Mouse (Mus musculus) megakaryocyte progenitor cell, adult 5-6 weeks (primary cell): ENCODE data around the gene Pik3r6. TPM values are rescaled to one million over a fixed set of nuclear protein-coding genes. Genes with fewer than 3 reads are reported as not detected.

Experiments
- ATAC-seq: replicated peaks from 2 replicates; pipeline ENCODE4 v1.8.0; 2016; ENCODE audit warnings: mild to moderate bottlenecking, moderate TSS enrichment, inconsistent platforms; ENCODE audit not compliant: poor library complexity
- total RNA-seq, 2 experiments: library from RNA; stranded (forward) in 1 of 2; stranded (reverse) in 1 of 2; fragments of 157-497, 149-512 nt in 1 of 2; fragments of 200-1000 nt in 1 of 2; gene quantifications; 2 replicates each; pipeline versions ENCODE4 v1.2.3 to v1.2.4; 2015 to 2017

Gene Pik3r6
- 5.5 and 6.4 TPM in 2 replicates for total RNA-seq (2015)
- total RNA-seq (2017): 6.8 and 9.8 TPM in 2 replicates

DNA sequence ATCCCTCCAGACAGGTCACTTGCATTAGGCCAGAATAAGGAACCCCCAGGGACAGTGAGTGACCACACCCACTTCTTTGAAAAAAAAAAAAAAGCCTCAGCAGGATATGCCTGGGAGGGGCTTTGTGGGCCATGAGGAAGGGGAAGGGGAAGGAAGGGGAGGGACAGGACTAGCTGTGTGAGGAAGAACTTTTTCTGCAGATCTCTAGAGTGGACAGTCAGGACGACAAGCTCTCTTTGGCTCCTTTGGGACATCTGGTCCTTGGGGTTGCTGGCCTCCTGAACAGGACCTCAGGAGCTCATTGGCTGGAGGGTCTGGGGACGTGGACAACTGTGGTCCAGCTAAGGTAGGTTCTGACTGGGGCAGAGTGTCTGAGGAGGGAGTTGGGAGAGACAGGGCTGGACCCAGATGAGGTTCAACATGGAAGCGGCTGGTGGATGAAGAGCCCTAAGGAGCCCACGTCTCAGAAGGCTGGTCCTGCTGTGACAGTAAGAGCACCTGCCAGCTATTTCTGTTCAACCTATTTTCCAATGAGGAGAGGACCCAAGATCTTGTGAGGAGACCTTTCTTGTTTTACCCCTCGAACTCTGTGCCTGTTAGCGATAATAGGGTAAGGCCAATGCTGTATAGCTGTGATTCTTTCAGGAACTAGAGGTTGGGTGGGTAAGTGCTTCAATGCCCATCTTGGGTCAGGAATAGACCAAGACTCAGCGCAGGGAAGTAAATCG, at the start of gene Pik3r6:
Gene Pik3r6 (plus strand): TSS at position 118 of the 728 bp plus-strand sequence.
- peak; percentile 67 for ATAC-seq

DNA sequence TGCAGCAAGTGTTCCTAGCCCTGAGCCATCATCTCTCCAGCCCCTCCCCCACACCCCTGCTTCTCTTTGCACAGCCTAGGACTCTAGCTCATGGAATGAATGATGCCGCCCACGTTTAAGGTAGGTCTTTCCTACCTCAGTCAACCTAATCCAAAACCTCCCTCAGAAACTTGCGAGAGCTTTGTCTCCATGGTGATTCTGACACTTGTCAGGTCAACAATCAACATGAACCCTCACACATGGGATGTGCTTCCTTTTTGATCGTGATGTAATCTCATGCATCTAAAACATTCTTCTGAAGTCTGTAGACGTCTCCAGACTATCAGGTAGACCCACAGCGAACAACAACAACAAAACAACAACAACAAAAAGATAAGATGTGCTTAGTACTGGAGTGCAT, 49.5 kb upstream of the Pik3r6 start:
- no peak for ATAC-seq

DNA sequence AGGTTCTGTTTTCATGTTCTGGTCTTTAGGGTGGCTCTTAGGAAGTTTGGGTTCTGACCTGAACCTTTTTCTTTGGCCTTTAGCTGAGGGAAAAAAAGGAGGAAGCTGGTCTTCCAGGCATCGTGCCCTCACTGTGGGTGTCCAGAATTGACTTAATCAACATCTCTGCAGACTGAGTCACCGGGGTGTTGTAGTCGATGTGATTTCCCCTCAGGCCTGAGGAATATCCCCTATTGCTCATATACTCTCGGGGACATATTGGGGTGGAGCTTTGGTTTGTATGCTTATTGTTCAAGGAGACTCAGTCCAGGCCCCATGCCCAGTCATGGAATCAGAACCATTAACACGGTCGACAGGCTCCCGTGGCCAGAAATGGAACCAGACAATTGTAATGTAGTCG, 44.7 kb upstream of the Pik3r6 start:
- ATAC-seq: no peak

DNA sequence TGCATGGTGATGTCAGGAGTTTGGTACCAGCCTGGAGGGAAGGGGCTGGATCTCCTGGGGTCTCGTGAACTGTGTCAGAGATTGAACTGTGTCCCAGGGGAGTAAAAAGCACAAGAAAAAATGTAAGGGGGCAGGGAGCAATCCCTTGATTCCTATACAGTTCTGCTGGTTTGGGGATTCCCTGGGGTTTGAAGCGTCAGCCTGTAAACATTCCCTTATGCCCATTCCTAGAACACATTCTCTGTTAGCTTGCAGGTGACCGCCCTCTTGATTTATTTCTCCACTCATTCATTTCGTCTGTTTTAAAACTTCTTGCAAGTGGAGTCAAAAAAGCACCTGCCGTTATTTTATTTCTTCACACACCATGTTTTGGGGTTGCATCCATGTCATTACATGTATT, 43.8 kb upstream of the Pik3r6 start:
- ATAC-seq: no peak

DNA sequence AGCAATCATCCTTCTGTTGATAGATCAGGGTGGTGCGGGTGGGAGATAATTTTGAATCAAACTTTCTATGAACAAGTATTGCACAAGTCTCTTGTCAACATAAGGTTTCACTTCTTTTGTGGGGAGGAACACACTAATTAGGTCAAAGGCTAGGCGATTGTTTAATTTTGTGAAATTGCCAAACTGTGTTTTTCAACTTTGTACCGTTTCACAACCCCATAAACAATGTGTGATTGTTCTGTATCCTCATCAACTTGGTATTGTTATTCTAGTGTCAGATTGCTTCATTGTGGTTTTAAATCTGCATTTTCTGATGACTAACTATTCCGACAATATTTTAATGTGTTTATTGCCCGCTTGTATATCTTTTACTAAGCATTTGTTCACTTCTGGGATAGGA, 43.3 kb upstream of the Pik3r6 start:
- ATAC-seq: no peak

DNA sequence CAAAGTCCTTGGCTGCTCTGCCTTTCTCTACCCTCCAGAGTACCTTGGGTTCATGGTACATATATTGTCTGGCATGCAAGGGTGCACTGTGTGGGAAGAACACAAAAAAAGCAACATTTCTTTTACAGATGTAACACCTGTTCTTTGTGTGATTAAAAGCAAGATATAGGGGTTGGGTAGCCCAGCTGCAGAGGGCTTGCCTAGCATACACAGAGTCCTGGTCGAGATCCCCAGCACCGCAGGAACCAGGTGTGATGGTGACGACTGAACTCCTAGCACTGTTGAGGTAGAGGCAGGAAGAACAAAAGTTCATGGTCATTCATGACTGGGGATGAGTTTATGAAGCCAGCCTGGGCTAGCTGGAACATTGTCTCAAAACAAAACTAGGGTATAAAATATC, 40.1 kb upstream of the Pik3r6 start:
- no peak for ATAC-seq

DNA sequence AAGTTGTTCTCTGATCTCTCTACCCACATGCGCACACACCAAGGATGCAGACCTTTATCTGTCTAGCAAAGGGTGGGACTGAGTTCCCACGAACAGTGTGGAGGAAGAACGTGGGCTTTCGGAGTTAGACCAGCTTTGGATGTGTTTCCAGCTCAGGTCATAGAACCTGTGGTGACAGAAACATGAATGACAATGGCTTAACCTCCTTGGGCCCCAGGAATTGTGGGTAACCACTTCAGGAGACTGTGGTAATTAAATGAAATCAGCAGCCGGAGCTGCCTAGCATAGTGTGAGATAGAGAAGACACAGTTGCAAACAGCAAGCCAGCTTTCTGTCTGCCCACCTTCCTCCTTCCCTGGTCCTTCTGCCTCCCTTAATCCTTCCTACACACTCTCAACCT, 38.6 kb upstream of the Pik3r6 start:
- no peak for ATAC-seq

DNA sequence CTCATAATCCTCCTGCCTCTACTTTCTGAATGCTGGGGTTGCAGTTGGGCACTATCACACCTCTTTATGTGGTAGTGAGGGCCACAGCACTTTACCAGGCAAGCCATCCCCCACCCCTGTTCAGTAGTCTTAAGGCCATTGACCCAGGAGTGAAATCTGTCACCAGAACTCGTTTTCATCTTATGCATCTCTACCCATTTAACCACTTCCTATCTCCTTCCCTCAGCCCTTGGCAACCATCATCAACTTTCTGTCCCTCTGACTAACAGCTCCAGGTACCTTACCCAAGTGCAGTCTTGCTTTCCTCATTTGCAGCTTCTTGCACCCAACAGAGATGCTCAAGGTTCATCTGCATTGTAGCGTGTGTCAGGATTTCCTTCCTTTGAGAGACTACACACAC, 37.7 kb upstream of the Pik3r6 start:
- no peak for ATAC-seq

DNA sequence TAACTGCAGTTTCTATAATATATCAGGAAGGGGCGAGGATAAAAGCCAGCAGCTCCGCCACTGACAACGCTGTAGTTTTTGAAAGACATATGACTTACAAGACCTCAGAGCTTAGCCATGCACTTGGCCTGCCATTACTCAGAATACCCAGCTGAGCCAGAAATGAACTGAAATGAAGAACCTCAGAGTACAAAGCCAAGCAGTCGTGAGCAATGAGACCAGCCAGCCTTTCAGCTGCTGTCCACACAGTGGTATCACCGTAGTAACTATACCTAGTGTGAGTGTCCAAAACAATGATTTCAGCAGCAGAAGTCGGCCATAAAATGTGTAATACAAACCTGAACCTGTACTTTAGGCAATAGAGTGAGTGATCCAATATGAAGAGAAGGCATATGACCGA, 35.4 kb upstream of the Pik3r6 start:
- no peak for ATAC-seq

DNA sequence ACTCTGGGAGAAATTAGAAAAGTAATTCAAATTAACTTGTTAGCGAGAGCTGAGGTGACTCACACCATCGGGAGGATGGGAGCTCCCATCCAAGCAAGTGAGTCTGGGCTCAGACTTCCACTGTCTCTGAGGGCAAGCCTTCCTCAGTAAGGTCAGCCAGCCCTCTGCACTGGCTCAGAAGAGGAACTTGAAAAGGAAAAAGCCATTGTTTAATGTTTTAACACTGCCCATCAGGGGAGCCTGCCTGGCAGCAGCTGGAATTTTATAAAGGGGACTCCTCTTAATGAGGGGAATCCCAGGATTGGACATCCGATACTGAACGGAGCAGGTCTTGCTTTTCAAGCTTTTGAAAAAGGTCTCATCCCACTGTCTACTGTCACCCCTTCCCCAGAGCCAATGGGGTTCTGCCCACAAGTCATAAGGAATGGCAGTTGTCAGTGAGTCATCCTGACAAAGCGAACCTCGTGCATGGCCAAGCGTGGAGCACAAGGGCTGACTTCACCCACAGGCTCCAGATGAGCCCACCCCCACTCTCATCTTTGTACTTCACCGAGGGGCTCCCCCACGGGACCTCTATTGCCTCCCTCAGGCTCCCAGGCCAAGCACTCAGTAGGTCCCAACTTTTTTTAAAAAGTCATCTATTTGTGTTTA, 34.7 kb upstream of the Pik3r6 start:
- ATAC-seq: no peak

DNA sequence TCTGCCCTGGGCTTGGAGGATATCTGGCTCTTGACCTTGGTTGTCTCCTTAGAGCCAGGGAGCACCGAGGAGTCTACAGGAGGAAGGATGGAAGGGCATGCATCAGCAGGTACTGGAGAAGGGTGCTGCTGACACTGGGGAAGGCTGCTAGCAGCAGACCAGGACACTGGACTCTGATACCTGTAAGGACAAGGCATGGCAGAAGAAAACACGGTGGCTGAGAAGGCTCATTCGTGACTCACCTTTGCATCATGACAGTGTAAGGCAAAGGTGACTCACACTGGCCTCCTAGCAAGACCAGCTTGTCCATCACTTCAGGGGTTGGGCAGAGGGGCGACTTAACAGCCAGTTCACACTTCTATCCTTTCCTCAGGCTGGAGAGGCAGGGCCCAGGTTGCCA, 33.9 kb upstream of the Pik3r6 start:
- ATAC-seq: no peak

DNA sequence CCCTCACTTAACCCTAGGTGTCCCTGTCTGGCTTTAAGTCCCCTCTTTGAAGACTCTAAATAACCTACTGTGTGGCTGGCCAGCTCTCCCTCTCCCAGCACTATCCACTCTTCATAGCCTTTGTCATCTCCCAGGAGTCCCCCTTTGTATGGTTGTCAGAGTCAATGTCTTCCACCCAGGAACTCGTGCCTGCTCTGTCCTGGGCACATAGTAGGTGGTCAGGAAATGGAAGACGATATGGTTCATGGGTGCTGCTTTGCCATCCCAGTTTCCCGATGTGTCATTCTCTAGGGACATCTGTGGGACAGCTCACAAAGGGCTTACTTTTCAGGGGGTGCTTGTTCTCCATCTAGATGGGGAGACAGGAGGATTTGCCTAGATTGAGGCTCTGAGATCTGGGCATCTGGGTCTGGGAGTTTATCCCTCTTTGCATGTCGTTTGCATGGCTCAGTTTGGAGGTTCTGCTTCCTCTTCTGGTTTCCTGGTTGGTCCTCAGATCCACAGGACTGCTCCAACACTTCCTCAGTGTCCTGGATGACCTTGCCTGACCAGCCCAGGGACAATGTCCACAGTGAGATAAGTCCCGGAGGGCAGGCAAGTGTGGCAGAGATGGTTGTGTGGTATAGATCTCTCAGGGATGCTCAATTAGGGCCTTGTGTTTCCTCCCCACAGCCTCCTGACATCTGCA, 30.5 kb upstream of the Pik3r6 start:
- ATAC-seq: no peak

DNA sequence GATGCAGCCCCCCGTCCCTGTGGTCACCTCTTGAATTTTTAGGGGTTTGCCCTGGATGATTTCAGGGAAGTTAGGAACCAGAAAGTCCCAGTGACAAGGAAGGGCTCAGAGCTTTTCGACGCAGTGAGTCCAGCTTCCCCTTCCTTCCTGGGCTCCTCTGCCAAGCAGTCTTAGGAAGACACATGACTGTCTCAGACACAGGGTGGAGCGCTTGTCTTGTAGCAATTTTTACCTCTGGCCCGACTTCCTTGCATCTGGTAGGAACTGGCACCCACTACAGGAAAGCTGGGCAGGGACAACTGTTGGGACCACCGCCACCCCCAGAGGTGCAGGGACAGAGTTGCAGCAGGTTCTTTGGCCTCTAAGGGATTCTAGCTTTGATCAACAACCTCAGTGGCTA, 28.2 kb upstream of the Pik3r6 start:
- no peak for ATAC-seq

DNA sequence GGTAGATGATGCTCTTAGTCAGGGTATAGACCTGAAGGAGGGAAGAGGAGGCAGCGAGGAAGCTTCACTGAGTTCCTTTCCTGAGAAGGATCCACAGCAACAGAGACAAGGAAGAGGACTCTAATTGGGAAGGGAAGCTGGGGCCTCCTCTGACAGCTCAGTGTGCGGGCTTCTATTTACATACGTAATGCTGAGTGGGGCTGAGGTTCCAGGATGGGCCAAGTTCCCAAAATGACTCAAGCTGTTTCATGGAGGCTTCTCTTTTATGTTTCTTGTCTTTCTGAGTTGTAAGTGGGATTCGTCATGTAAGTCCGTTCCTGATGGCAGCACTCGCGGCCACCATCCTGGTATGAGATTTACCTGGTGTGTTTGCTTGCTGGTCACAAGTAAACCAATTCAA, 27.1 kb upstream of the Pik3r6 start:
- no peak for ATAC-seq

DNA sequence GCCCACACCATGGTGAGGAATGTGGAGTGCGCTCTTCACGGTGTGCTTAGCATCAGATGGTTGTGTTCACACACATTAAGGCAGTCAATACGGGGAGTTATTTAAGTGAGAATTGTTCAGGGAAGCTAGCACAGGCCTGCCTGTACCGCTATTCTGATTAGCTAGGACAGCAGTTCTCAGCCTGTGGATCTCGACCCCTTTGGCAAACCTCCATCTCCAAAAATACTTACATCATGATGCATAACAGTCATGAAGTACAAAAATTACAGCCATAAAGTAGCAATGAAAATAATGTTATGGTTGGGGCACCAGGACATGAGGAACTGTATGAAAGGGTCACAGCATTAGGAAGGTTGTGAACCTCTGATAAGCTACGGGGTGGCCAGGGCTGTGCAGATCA, 25.2 kb upstream of the Pik3r6 start:
- no peak for ATAC-seq

DNA sequence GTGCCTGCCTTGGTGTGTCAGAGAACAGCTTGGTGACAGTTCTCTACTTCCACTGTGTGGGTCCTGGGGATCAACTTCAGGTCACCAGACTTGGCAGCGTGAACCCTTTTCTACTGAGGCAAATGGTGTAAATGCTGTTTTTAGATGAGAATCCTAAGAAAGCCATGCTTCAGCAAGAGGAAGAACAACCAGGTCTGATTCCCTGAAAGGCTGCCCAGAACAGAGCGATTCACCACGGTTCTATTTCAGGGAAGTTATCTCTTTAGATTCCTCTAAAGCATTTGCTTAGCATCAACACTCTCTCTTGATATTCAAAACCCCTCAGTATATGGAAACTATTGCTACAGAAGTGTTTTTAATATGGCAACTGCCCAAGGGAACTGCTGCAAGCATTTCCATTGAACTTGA, 24.2 kb upstream of the Pik3r6 start:
- no peak for ATAC-seq

DNA sequence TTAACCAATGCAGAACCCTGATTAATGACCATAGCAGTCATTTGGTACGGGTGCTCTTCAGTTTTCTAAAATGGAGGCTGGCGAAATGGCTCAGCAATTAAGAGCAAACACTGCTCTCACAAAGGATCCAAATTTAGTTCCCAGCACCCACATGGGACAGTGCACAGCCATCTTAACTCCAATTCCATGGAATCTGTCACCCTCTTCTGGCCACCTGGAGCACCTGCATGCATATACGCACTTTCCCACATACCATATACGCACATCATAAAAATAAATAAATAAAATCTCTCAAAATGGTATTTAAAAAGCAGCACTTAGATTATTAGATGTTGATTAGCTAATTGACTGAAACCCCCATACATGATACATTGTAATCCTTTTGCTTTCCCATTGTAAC, 22.2 kb upstream of the Pik3r6 start:
- ATAC-seq: no peak

DNA sequence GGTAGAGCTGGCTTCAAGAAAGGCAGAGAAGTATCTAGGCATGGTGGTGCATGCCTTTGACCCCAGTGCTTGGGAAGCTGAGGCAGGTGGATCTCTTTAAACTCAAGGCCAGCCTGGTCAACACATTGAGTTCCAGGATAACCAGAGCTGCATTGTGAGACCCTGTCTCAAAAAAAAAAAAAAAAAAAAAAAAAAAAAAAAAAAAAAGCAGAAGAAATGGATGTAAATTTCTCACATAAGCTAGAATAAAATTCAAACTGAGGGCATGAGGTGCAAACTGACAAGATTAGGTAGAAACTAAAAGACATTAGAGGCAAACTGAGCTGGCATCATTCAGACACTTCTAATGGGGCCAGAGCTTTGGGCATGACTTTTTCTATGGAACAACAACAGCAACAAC, 20.8 kb upstream of the Pik3r6 start:
- no peak for ATAC-seq

DNA sequence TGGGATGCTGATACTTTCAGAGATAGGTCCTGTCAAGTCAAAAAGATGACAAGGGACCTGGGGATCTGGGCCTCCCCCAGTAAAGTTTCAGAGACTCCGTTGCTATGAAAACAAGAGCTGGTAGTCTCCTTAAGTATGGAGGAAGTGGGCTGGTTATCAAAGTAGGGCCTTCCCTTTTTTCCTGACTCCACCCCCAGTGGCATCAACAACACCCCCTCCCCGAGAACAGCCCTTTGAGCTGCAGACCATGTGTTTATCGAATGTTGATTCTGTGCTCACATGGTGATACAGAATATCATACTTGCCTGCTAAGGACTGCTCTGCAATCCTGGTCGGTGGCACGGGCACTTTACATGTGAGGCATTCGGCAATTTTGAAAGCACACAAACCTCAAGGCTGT, 19.6 kb upstream of the Pik3r6 start:
- ATAC-seq: peak; percentile 71

DNA sequence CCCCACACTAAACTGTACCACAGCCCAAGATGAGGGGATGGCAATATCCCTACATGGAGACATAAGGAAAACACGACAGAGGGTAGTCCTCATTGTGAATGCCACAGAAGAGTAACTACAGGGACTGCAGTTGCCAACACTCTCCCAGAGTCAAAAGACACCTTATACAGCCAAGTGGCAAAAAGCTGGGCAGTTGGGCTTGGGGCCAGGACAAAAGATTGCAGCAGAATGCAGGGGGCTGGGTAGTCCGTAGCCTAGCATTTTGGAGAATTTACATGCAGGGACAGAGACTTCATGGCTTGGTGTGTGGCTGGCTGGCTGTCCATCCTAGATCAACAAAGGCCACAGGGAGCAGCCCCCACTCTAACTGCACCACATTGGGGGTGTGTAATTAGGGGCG, 18.4 kb upstream of the Pik3r6 start:
- ATAC-seq: no peak

DNA sequence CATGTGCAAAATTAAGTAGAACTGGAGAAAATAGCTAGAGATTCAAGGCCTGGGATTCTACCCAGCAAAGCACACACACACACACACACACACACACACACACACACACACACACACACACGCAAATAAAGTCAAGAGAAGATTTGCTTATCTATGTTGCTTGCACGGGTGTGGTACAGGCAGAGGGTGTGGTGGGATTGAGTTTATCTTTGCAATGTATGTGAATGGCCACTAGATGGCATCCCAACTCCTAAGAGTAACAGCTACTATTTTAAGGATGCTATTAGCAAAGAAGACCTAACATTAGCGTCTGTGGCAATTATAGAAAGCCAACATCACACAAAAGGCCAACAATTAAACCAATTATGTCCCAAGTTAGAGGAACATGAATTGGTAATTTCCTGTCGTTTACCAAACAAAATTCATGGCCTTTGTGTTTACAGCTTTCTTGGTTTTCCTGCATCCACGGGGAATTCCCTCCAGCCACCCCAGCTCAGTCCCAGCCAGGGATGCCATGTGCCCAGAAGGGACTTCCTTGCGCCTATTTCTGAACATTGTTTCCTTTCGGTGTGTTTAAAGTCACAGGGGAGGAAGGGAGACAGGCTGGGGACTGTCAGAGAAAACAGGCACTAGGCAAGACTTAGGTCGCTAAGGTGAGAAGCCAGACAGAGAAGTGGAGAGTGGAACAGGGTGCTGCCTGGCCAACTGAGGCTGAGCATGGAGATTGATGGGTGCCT, 17.4 kb upstream of the Pik3r6 start:
- peak; percentile 91 for ATAC-seq

DNA sequence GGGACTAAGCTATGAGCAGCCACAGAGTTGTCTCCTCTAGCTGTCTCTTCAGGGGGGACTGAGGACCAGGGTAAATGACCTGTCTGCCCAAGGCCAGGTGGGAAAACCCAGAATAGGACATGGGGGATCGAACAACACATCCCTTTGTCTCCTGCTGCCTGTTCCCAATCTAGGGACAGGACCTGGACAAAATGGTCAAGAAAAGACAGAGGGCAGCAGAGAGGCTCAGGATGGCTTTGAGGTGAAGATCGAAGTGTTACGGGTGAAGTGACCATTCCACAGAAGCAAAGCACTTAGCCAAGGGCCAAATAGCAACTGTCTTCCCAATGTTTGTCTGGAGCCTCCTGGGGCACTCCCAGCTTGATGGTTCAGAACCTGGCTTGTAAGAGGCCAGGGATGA, 16.7 kb upstream of the Pik3r6 start:
- ATAC-seq: no peak
